In genomic region chr11:12516374-12516773, GRCm38 (mm10) we compare ENCODE assay signal across 34 mouse cellular contexts. TPM values are rescaled to one million over a fixed set of nuclear protein-coding genes. Genes with fewer than 3 reads are reported as not detected.
DNase-seq lines count a peak whose midpoint lies in the region; ATAC-seq and TF ChIP-seq lines count a peak whose summit lies in the region.
"Had no signal": no experiment of that assay in that cellular context is flagged by ENCODE, and none has a peak within 500 bp of the region (broad histone marks: within the 10 kb centered on the region; RNA-seq: fewer than 3 reads in every experiment).

No protein-coding gene starts in this region.

- no peak overlapping the region for H3K4me3 ChIP-seq in kidney, embryonic 15.5 days (replicated peaks)
- H3K4me3 ChIP-seq in lung, embryonic 14.5 days (ENCODE audit: low read depth, low read length), result no peak overlapping the region
- H3K4me3 ChIP-seq in lung, adult 2 months (replicated peaks; ENCODE audit: extremely low read depth, low read depth, low read length), result no peak overlapping the region
- H3K4me3 ChIP-seq in ES-E14 (ENCODE audit: insufficient read depth in 1 of 2, low read depth in 1 of 2, low read length in 2 of 2, poor library complexity in 1 of 2, severe bottlenecking in 1 of 2), result no peak overlapping the region
- no peak overlapping the region for H3K4me3 ChIP-seq in forebrain, embryonic 14.5 days (ENCODE audit: low read depth, low read length)
- H3K4me3 ChIP-seq: embryonic facial prominence, embryonic 13.5 days; forebrain, embryonic 10.5 days; hindbrain, embryonic 12.5 days; intestine, embryonic 15.5 days; left cerebral cortex, adult 2 months; limb, embryonic 12.5 days; liver, embryonic 13.5 days; lung, embryonic 15.5 days; neural tube, embryonic 15.5 days had no signal

- H3K36me3 ChIP-seq in kidney, embryonic 15.5 days, result no peaks in the 10 kb centered on the region
- H3K36me3 ChIP-seq in lung, embryonic 14.5 days (ENCODE audit: insufficient read depth), result no peaks in the 10 kb centered on the region
- no peaks in the 10 kb centered on the region for H3K36me3 ChIP-seq in ES-E14 (ENCODE audit: control insufficient read depth, insufficient read depth, low read length, poor library complexity, severe bottlenecking)
- no peaks in the 10 kb centered on the region for H3K36me3 ChIP-seq in forebrain, embryonic 14.5 days (ENCODE audit: control insufficient read depth, insufficient read depth, low read length)
- H3K36me3 ChIP-seq: embryonic facial prominence, embryonic 13.5 days; forebrain, embryonic 10.5 days; hindbrain, embryonic 12.5 days; intestine, embryonic 15.5 days; limb, embryonic 12.5 days; liver, embryonic 13.5 days; lung, embryonic 15.5 days; neural tube, embryonic 15.5 days had no signal

- no peak for TF ChIP-seq POLR2A in lung, adult 2 months (IDR thresholded peaks at IDR 0.05; ENCODE audit: borderline replicate concordance, extremely low read depth, low read depth, low read length)

- H3K4me1 ChIP-seq in kidney, embryonic 15.5 days, result no peaks in the 10 kb centered on the region
- no peaks in the 10 kb centered on the region for H3K4me1 ChIP-seq in lung, embryonic 14.5 days (ENCODE audit: insufficient read depth)
- H3K4me1 ChIP-seq in lung, adult 2 months (ENCODE audit: control insufficient read depth, insufficient read depth, low read length), result no peaks in the 10 kb centered on the region
- peaks cover 0 to 3% of the 10 kb centered on the region in 2 experiments; a peak in 1 of 4 replicates for H3K4me1 ChIP-seq in ES-E14 (ENCODE audit: control insufficient read depth in 2 of 2, insufficient read depth in 2 of 2, low read length in 2 of 2, poor library complexity in 1 of 2)
- H3K4me1 ChIP-seq in forebrain, embryonic 14.5 days (ENCODE audit: control insufficient read depth, insufficient read depth, low read length), result no peaks in the 10 kb centered on the region
- H3K4me1 ChIP-seq: forebrain, embryonic 10.5 days; hindbrain, embryonic 12.5 days; intestine, embryonic 15.5 days; liver, embryonic 13.5 days; lung, embryonic 15.5 days; neural tube, embryonic 15.5 days had no signal

- DNase-seq in kidney, adult 9 months, result peak; percentile 19
- no peak for DNase-seq in lung, embryonic 14.5 days
- DNase-seq in lung, adult 2 months, result no peak
- DNase-seq in ES-E14 (ENCODE audit: low read depth, low spot score) (no peak), ZHBTc4 (ENCODE audit: low read depth, low spot score) (peak; percentile 53)
- no peak for DNase-seq in forebrain, embryonic 14.5 days (ENCODE audit: low spot score)
- DNase-seq: adrenal gland, adult 2 months; adrenal gland, postnatal 36 days; B cell, adult 2 months; cerebellum, adult 18-20 months; cerebellum, postnatal 10 days; gastrocnemius, postnatal 10 days; heart, postnatal 36 days; liver, embryonic 13.5 days; midbrain, embryonic 14.5 days; spleen, adult 18-20 months; thymus, adult 18-20 months; thymus, postnatal 36 days had no signal

- no peak for ATAC-seq in kidney, embryonic 15.5 days (replicated peaks; ENCODE audit: low FRiP score)
- ATAC-seq in lung, embryonic 14.5 days (ENCODE audit: insufficient read depth), result no peak
- ATAC-seq in forebrain, embryonic 14.5 days, result no peak
- ATAC-seq: activated CD4-positive, CD25-positive, alpha-beta regulatory T cell, adult 4 months; forebrain, embryonic 16.5 days; hindbrain, postnatal 0 days; intestine, embryonic 15.5 days had no signal

- no peak overlapping the region for H3K4me2 ChIP-seq in kidney, embryonic 15.5 days
- H3K4me2 ChIP-seq in lung, embryonic 14.5 days, result no peak overlapping the region
- no peak overlapping the region for H3K4me2 ChIP-seq in forebrain, embryonic 14.5 days (ENCODE audit: low read length)
- H3K4me2 ChIP-seq: embryonic facial prominence, embryonic 13.5 days; heart, embryonic 11.5 days; hindbrain, embryonic 12.5 days; intestine, embryonic 15.5 days; limb, embryonic 12.5 days; liver, embryonic 13.5 days; lung, embryonic 15.5 days; neural tube, embryonic 15.5 days had no signal

- WGBS in kidney, embryonic 15.5 days, result 87% methylated on average over 2 of the region's 2 CpGs
- WGBS in lung, embryonic 14.5 days, result 89% methylated on average over 2 of the region's 2 CpGs
- 82% methylated on average over 2 of the region's 2 CpGs for WGBS in lung, adult 2 months
- 84% methylated on average over 2 of the region's 2 CpGs for WGBS in forebrain, embryonic 14.5 days

- H3K27ac ChIP-seq in kidney, embryonic 15.5 days, result no peak overlapping the region
- H3K27ac ChIP-seq in lung, embryonic 14.5 days (ENCODE audit: low read depth), result no peak overlapping the region
- no peak overlapping the region for H3K27ac ChIP-seq in ES-E14 (ENCODE audit: insufficient read depth, low read depth, low read length, poor library complexity, severe bottlenecking)
- no peak overlapping the region for H3K27ac ChIP-seq in forebrain, embryonic 14.5 days (ENCODE audit: low read depth, low read length)
- H3K27ac ChIP-seq: embryonic facial prominence, embryonic 13.5 days; forebrain, embryonic 10.5 days; hindbrain, embryonic 12.5 days; hindbrain, postnatal 0 days; intestine, embryonic 15.5 days; left cerebral cortex, adult 2 months; limb, embryonic 12.5 days; liver, embryonic 13.5 days; lung, embryonic 15.5 days; neural tube, embryonic 15.5 days had no signal

- TF ChIP-seq CTCF in lung, embryonic 14.5 days (IDR thresholded peaks at IDR 0.05; ENCODE audit: low read depth), result 0 out of 2 replicates have a peak, but pooled peaks have one; percentile 20
- no peak for TF ChIP-seq CTCF in lung, adult 2 months (IDR thresholded peaks at IDR 0.05; ENCODE audit: insufficient read depth, low read length)

- no peaks in the 10 kb centered on the region for H3K27me3 ChIP-seq in kidney, embryonic 15.5 days
- H3K27me3 ChIP-seq in lung, embryonic 14.5 days (ENCODE audit: insufficient read depth, low read length), result no peaks in the 10 kb centered on the region
- H3K27me3 ChIP-seq in forebrain, embryonic 14.5 days (replicated peaks; ENCODE audit: control insufficient read depth, insufficient read depth, low read length), result no peaks in the 10 kb centered on the region
- H3K27me3 ChIP-seq: hindbrain, embryonic 12.5 days; intestine, embryonic 15.5 days; limb, embryonic 12.5 days; liver, embryonic 13.5 days; lung, embryonic 15.5 days; neural tube, embryonic 15.5 days had no signal

- no peak overlapping the region for H3K9ac ChIP-seq in kidney, embryonic 15.5 days
- no peak overlapping the region for H3K9ac ChIP-seq in lung, embryonic 14.5 days
- H3K9ac ChIP-seq in ES-E14 (ENCODE audit: insufficient read depth, low read depth, low read length, poor library complexity, severe bottlenecking), result no peak overlapping the region
- no peak overlapping the region for H3K9ac ChIP-seq in forebrain, embryonic 14.5 days (ENCODE audit: low read length)
- H3K9ac ChIP-seq: embryonic facial prominence, embryonic 13.5 days; hindbrain, embryonic 12.5 days; intestine, embryonic 15.5 days; limb, embryonic 12.5 days; liver, embryonic 13.5 days; lung, embryonic 15.5 days; neural tube, embryonic 15.5 days had no signal

- H3K9me3 ChIP-seq in kidney, embryonic 15.5 days (replicated peaks), result no peaks in the 10 kb centered on the region
- H3K9me3 ChIP-seq in lung, embryonic 14.5 days (ENCODE audit: low read depth, low read length), result no peaks in the 10 kb centered on the region
- no peaks in the 10 kb centered on the region for H3K9me3 ChIP-seq in ES-E14 (ENCODE audit: control insufficient read depth, insufficient read depth, low read depth, low read length)
- no peaks in the 10 kb centered on the region for H3K9me3 ChIP-seq in forebrain, embryonic 14.5 days (replicated peaks; ENCODE audit: control insufficient read depth, low read length)
- H3K9me3 ChIP-seq: embryonic facial prominence, embryonic 13.5 days; forebrain, embryonic 10.5 days; intestine, embryonic 15.5 days; limb, embryonic 12.5 days; liver, embryonic 13.5 days; lung, embryonic 15.5 days; neural tube, embryonic 15.5 days had no signal

- in situ Hi-C loops in ES-E14 (cut with MboI; ENCODE audit: low sequenced_read_pairs in 2 of 2, unreplicated experiment in 2 of 2), result no loop called here

TF ChIP-seq in ES-E14, 5 proteins besides CTCF, POLR2A, EP300 and RAD21:
- TF ChIP-seq CHD2 (IDR thresholded peaks at IDR 0.05; ENCODE audit: low read depth, low read length), result no peak
- TF ChIP-seq HCFC1 (IDR thresholded peaks at IDR 0.05; ENCODE audit: borderline replicate concordance, insufficient read depth, low read length), result no peak
- no peak for TF ChIP-seq MAFK (IDR thresholded peaks at IDR 0.05; ENCODE audit: insufficient read depth, low read depth, low read length)
- TF ChIP-seq ZNF384 (IDR thresholded peaks at IDR 0.05; ENCODE audit: low read depth, low read length), result no peak
- TF ChIP-seq ZC3H11A (IDR thresholded peaks at IDR 0.05; ENCODE audit: borderline replicate concordance, low read depth, low read length), result peak; percentile 35; the same call in 1 of the 2 replicates

RNA-seq across cellular contexts. Expression of gene Cobl, which starts 51.6 kb away (rescaled TPM):
- 7.7 and 10.4 TPM in 2 replicates for polyA plus RNA-seq in kidney, embryonic 15.5 days (2015; fragmentation: Nextera tagmentation; extraction: Ambion mirVana)
- 10.8 and 13.5 TPM in 2 replicates for polyA plus RNA-seq in lung, embryonic 14.5 days (2014; fragmentation: Nextera tagmentation; extraction: Ambion mirVana)
- polyA plus RNA-seq in lung, adult 2 months (2012; rRNA removed), result 12.4 and 19.8 TPM in 2 replicates
- 33.2 and 36.5 TPM in 2 replicates for total RNA-seq in ES-E14 (2012; rRNA removed)
- 4.6 and 6.6 TPM in 2 replicates for polyA plus RNA-seq in forebrain, embryonic 14.5 days (2014; fragmentation: Nextera tagmentation; extraction: Ambion mirVana)
- total RNA-seq: common myeloid progenitor, adult 5-6 weeks; granulocyte monocyte progenitor cell, adult 5-6 weeks; MEL had no signal
- polyA plus RNA-seq: activated CD4-positive, CD25-positive, alpha-beta regulatory T cell, adult 4 months had no signal

Comparison
In these comparisons a context has a peak if more than half of its experiments do, and no peak if none do; other contexts are left out.
1. DNase-seq: peak in kidney, adult 9 months (single experiment) and ZHBTc4 (single experiment); none in lung, embryonic 14.5 days (single experiment), lung, adult 2 months (single experiment), ES-E14 (single experiment) and forebrain, embryonic 14.5 days (single experiment).